Mouse (Mus musculus): Measurements from ENCODE around the gene Arhgef7. TPM values are rescaled to one million over a fixed set of nuclear protein-coding genes. Genes with fewer than 3 reads are reported as not detected.
A peak's percentile ranks its signal among the peaks of the same experiment; 100 is the strongest.

The Arhgef7 gene
- total and polyA plus RNA-seq, 2 experiments from 2014 or later, result 53.9 to 105 TPM

DNA sequence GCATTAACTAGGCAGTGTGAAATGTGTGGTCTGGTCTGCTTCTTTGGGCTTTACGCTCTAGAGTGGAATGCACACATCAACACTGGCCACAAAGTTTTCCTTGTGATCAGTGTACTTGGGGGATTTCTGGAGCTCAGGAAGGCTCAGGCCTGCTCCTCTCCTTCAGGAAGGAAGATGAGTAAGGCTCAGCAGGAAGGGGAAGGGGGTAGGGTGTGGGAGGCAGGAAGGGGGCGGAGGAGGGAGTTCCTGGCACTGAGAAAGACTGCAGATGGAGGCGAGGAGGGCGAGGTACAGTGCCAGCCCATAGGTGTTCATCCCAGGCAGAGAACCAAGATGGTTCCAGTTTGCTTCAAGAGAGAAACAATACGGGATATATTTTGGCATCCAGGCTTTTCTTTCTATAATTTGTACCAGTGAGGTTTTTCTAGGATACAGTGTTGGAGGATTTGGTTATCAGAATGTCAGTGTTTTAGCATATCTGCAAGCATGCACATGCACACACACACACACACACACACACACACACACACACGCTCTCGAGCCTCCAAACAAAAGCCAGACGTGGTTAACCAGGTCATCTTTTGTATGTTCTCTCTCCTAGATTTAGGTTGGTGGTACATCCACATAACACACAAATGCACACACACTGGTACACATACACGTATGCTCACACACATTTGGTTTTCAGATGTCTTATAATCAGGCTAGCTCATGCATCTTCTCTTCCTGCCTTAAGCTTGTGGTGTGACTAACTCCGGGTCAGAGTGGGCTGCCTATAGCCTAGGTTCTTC lies 52.5 kb downstream of the Arhgef7 start:
- ATAC-seq (no peak), DNase-seq (ENCODE audit: low spot score) (peak; percentile 21)
- peak overlapping the region; percentile 25 for H3K4me2 ChIP-seq (ENCODE audit: low read depth, low read length)
- peaks cover 12% of the 10 kb centered on the region; the same call in 1 of the 2 replicates for H3K36me3 ChIP-seq (ENCODE audit: insufficient read depth, low read length)
- WGBS, result 68% methylated on average over 10 of the region's 10 CpGs
- no peak overlapping the region for H3K9ac ChIP-seq (replicated peaks; ENCODE audit: low read length)
- peak overlapping the region; percentile 11; the same call in 1 of the 2 replicates for H3K4me3 ChIP-seq (ENCODE audit: low read length)
- H3K4me1 ChIP-seq (ENCODE audit: insufficient read depth, low read length), result peaks cover 22% of the 10 kb centered on the region
- no peaks in the 10 kb centered on the region for H3K27me3 ChIP-seq (ENCODE audit: insufficient read depth, low read length)
- TF ChIP-seq CTCF (IDR thresholded peaks at IDR 0.05; ENCODE audit: low read depth), result no peak
- H3K9me3 ChIP-seq (ENCODE audit: low read length), result no peaks in the 10 kb centered on the region
- peak overlapping the region; percentile 54; the same call in 1 of the 2 replicates for H3K27ac ChIP-seq

- H3K9ac ChIP-seq (replicated peaks; ENCODE audit: low read length), result no peak overlapping the region
- TF ChIP-seq CTCF (IDR thresholded peaks at IDR 0.05; ENCODE audit: low read depth), result no peak
- no peak for DNase-seq (ENCODE audit: low spot score)
- peaks cover 12% of the 10 kb centered on the region; the same call in 1 of the 2 replicates for H3K36me3 ChIP-seq (ENCODE audit: insufficient read depth, low read length)
- no peak overlapping the region; the same call in 1 of the 2 replicates for H3K27ac ChIP-seq
- H3K4me2 ChIP-seq (ENCODE audit: low read depth, low read length), result peak overlapping the region; percentile 25; the same call in 1 of the 2 replicates
- peaks cover 16% of the 10 kb centered on the region for H3K4me1 ChIP-seq (ENCODE audit: insufficient read depth, low read length)
- H3K9me3 ChIP-seq (ENCODE audit: low read length), result no peaks in the 10 kb centered on the region
- 77% methylated on average over 4 of the region's 4 CpGs for WGBS
- H3K4me3 ChIP-seq (ENCODE audit: low read length), result no peak overlapping the region
- no peak for ATAC-seq
- no peaks in the 10 kb centered on the region for H3K27me3 ChIP-seq (ENCODE audit: insufficient read depth, low read length)
Observed at GRCm38 (mm10) chr8:11780641-11781040, 53.1 kb downstream of the Arhgef7 start.

GRCm38 (mm10) chr8:11782607-11783006 lies 55.1 kb downstream of the Arhgef7 start:
- H3K27me3 ChIP-seq (ENCODE audit: insufficient read depth, low read length), result no peaks in the 10 kb centered on the region
- peaks cover 12% of the 10 kb centered on the region; the same call in 1 of the 2 replicates for H3K36me3 ChIP-seq (ENCODE audit: insufficient read depth, low read length)
- H3K9me3 ChIP-seq (ENCODE audit: low read length), result no peaks in the 10 kb centered on the region
- no peak for DNase-seq (ENCODE audit: low spot score)
- WGBS, result 88% methylated on average over 6 of the region's 6 CpGs
- no peak for ATAC-seq
- H3K4me2 ChIP-seq (ENCODE audit: low read depth, low read length), result no peak overlapping the region
- H3K4me1 ChIP-seq (ENCODE audit: insufficient read depth, low read length), result peaks cover 7% of the 10 kb centered on the region
- H3K9ac ChIP-seq (replicated peaks; ENCODE audit: low read length), result no peak overlapping the region
- no peak for TF ChIP-seq CTCF (IDR thresholded peaks at IDR 0.05; ENCODE audit: low read depth)
- no peak overlapping the region for H3K27ac ChIP-seq
- no peak overlapping the region for H3K4me3 ChIP-seq (ENCODE audit: low read length)

GRCm38 (mm10) chr8:11783861-11784594 lies 56.5 kb downstream of the Arhgef7 start:
- Histone ChIP-seq H3K36me3 (ENCODE audit: insufficient read depth, low read length) (peaks cover 12% of the 10 kb centered on the region; the same call in 1 of the 2 replicates), H3K27me3 (ENCODE audit: insufficient read depth, low read length) (no peaks in the 10 kb centered on the region), H3K4me2 (ENCODE audit: low read depth, low read length) (no peak overlapping the region), H3K9ac (replicated peaks; ENCODE audit: low read length) (no peak overlapping the region), H3K9me3 (ENCODE audit: low read length) (no peaks in the 10 kb centered on the region), H3K4me1 (ENCODE audit: insufficient read depth, low read length) (peaks cover 5% of the 10 kb centered on the region; the same call in 1 of the 2 replicates), H3K4me3 (ENCODE audit: low read length) (no peak overlapping the region), H3K27ac (no peak overlapping the region)
- 89% methylated on average over 7 of the region's 7 CpGs for WGBS
- no peak for ATAC-seq
- DNase-seq (ENCODE audit: low spot score), result no peak
- no peak for TF ChIP-seq CTCF (IDR thresholded peaks at IDR 0.05; ENCODE audit: low read depth)

GRCm38 (mm10) chr8:11785121-11785520 lies 57.6 kb downstream of the Arhgef7 start:
- Histone ChIP-seq H3K36me3 (ENCODE audit: insufficient read depth, low read length) (peaks cover 12% of the 10 kb centered on the region; the same call in 1 of the 2 replicates), H3K4me1 (ENCODE audit: insufficient read depth, low read length) (no peaks in the 10 kb centered on the region)

GRCm38 (mm10) chr8:11785539-11786046 lies 58.1 kb downstream of the Arhgef7 start:
- no peak overlapping the region for H3K4me3 ChIP-seq (ENCODE audit: low read length)
- DNase-seq (ENCODE audit: low spot score) (no peak), ATAC-seq (no peak)
- H3K36me3 ChIP-seq (ENCODE audit: insufficient read depth, low read length), result peaks cover 12% of the 10 kb centered on the region; the same call in 1 of the 2 replicates
- H3K9me3 ChIP-seq (ENCODE audit: low read length), result no peaks in the 10 kb centered on the region
- WGBS, result 78% methylated on average over 9 of the region's 9 CpGs
- TF ChIP-seq CTCF (IDR thresholded peaks at IDR 0.05; ENCODE audit: low read depth), result no peak
- no peak overlapping the region for H3K27ac ChIP-seq
- H3K4me2 ChIP-seq (ENCODE audit: low read depth, low read length), result no peak overlapping the region
- no peak overlapping the region for H3K9ac ChIP-seq (replicated peaks; ENCODE audit: low read length)
- H3K27me3 ChIP-seq (ENCODE audit: insufficient read depth, low read length), result no peaks in the 10 kb centered on the region
- H3K4me1 ChIP-seq (ENCODE audit: insufficient read depth, low read length), result no peaks in the 10 kb centered on the region

More at GRCm38 (mm10) chr8:11785121-11785520, 57.6 kb downstream of the Arhgef7 start:
- Histone ChIP-seq H3K9me3 (ENCODE audit: low read length) (no peaks in the 10 kb centered on the region), H3K4me2 (ENCODE audit: low read depth, low read length) (no peak overlapping the region), H3K27me3 (ENCODE audit: insufficient read depth, low read length) (no peaks in the 10 kb centered on the region), H3K4me3 (ENCODE audit: low read length) (no peak overlapping the region), H3K9ac (replicated peaks; ENCODE audit: low read length) (no peak overlapping the region), H3K27ac (no peak overlapping the region)
- TF ChIP-seq CTCF (IDR thresholded peaks at IDR 0.05; ENCODE audit: low read depth), result no peak
- DNase-seq (ENCODE audit: low spot score), result no peak
- no peak for ATAC-seq
- WGBS, result 56% methylated on average over 4 of the region's 4 CpGs
